Mouse (Mus musculus): Measurements from ENCODE around the gene Gigyf1. TPM values are rescaled to one million over a fixed set of nuclear protein-coding genes. Genes with fewer than 3 reads are reported as not detected.

Gigyf1 gene
- polyA plus RNA-seq, 2 experiments from 2014 or later: 18.5 to 22.6 TPM

Other genes starting within 250 kb of the Gigyf1 start
- gene Ache, start 231.0 kb upstream of the Gigyf1 start, polyA plus RNA-seq (2017; shearing (Covaris generic)): not detected
- gene Ufsp1, start 223.9 kb upstream of the Gigyf1 start, polyA plus RNA-seq (2017; shearing (Covaris generic)): 1 to 10 TPM in 1 of 2 experiments, not detected in 1; 1.7 TPM
- gene Srrt, start 210.9 kb upstream of the Gigyf1 start, polyA plus RNA-seq (2017; shearing (Covaris generic)): 10 to 100 TPM; 65.0 to 75.8 TPM
- 1 to 10 TPM; 1.3 to 1.5 TPM for gene Trip6, start 204.1 kb upstream of the Gigyf1 start, polyA plus RNA-seq (2017; shearing (Covaris generic))
- 10 to 100 TPM in 1 of 2 experiments, 1 to 10 TPM in 1; 7.8 to 10.1 TPM for gene Slc12a9, start 185.0 kb upstream of the Gigyf1 start, polyA plus RNA-seq (2017; shearing (Covaris generic))
- gene Ephb4, start 168.4 kb upstream of the Gigyf1 start, polyA plus RNA-seq (2017; shearing (Covaris generic)): not detected
- gene Zan, start 41.5 kb upstream of the Gigyf1 start, polyA plus RNA-seq (2017; shearing (Covaris generic)): under 1 TPM; 0.11 to 0.21 TPM
- 10 to 100 TPM; 60.7 to 66.2 TPM for gene Pop7, start 16.0 kb upstream of the Gigyf1 start, polyA plus RNA-seq (2017; shearing (Covaris generic))
- gene Epo, start 14.7 kb downstream of the Gigyf1 start, polyA plus RNA-seq (2017; shearing (Covaris generic)): not detected
- gene Gnb2, start 15.0 kb downstream of the Gigyf1 start, polyA plus RNA-seq (2017; shearing (Covaris generic)): 10 to 100 TPM; 73.0 to 82.7 TPM
- gene Actl6b, start 35.0 kb downstream of the Gigyf1 start, polyA plus RNA-seq (2017; shearing (Covaris generic)): not detected
- under 1 TPM; 0.60 to 0.79 TPM for gene Tfr2, start 51.3 kb downstream of the Gigyf1 start, polyA plus RNA-seq (2017; shearing (Covaris generic))
- gene Mospd3, start 82.5 kb downstream of the Gigyf1 start, polyA plus RNA-seq (2017; shearing (Covaris generic)): 10 to 100 TPM; 33.2 to 38.8 TPM
- under 1 TPM in 1 of 2 experiments, not detected in 1; 0.53 TPM for gene Pcolce, start 95.2 kb downstream of the Gigyf1 start, polyA plus RNA-seq (2017; shearing (Covaris generic))
- gene Fbxo24, start 110.5 kb downstream of the Gigyf1 start, polyA plus RNA-seq (2017; shearing (Covaris generic)): under 1 TPM in 1 of 2 experiments, not detected in 1; 0.33 TPM
- 10 to 100 TPM; 61.6 to 68.6 TPM for gene Lrch4, start 110.6 kb downstream of the Gigyf1 start, polyA plus RNA-seq (2017; shearing (Covaris generic))
- gene Gm20605, start 110.6 kb downstream of the Gigyf1 start, polyA plus RNA-seq (2017; shearing (Covaris generic)): 10 to 100 TPM in 1 of 2 experiments, 1 to 10 TPM in 1; 8.1 to 10.2 TPM
- 10 to 100 TPM; 30.0 to 32.3 TPM for gene Sap25, start 122.8 kb downstream of the Gigyf1 start, polyA plus RNA-seq (2017; shearing (Covaris generic))
- not detected for gene Irs3, start 127.2 kb downstream of the Gigyf1 start, polyA plus RNA-seq (2017; shearing (Covaris generic))
- 10 to 100 TPM; 15.8 to 20.1 TPM for gene Agfg2, start 166.2 kb downstream of the Gigyf1 start, polyA plus RNA-seq (2017; shearing (Covaris generic))
- gene Nyap1, start 223.1 kb downstream of the Gigyf1 start, polyA plus RNA-seq (2017; shearing (Covaris generic)): under 1 TPM in 1 of 2 experiments, not detected in 1; 0.19 TPM
- 10 to 100 TPM; 62.9 to 82.3 TPM for gene Tsc22d4, start 227.2 kb downstream of the Gigyf1 start, polyA plus RNA-seq (2017; shearing (Covaris generic))